Mouse (Mus musculus) brain, embryonic 18.5 days (tissue): ENCODE measurements around the gene Tenm2.

Source experiments
- DNase-seq: peaks from one replicate; pipeline ENCODE4 v3.0.0-alpha.2; 2012; ENCODE audit warnings: low read depth, low spot score

Gene Tenm2

GRCm38 (mm10) chr11:36484466-36485069 lies 751.2 kb downstream of the Tenm2 start:
- no peak for DNase-seq

DNA sequence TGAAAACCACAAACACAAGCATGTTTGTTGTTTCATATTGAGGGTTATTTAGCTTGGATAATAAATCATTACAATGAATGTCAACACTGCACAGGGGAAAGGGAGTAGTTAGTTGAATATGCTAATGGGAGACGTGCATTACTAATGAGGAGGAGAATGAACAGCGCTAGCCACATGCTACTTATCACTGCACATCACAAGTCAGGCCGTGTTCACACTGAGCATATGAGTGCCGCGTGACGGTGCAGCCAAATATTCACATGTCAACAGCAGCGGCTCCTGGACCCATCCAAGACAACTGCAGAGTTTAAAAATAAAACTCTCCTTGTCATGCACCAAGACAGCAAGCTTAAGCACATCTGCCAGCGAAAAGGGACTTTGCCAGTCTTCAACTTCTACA lies 753.6 kb downstream of the Tenm2 start:
- DNase-seq: no peak

- DNase-seq: no peak
Observed at GRCm38 (mm10) chr11:36481524-36481923, 754.2 kb downstream of the Tenm2 start.

GRCm38 (mm10) chr11:36481086-36481485 lies 754.7 kb downstream of the Tenm2 start:
- DNase-seq: no peak

- DNase-seq: peak; percentile 36
Observed at GRCm38 (mm10) chr11:36469811-36470551, 765.8 kb downstream of the Tenm2 start.

- DNase-seq: no peak
Observed at GRCm38 (mm10) chr11:36458451-36458850, 777.3 kb downstream of the Tenm2 start.

GRCm38 (mm10) chr11:36454076-36454475 lies 781.7 kb downstream of the Tenm2 start:
- no peak for DNase-seq

GRCm38 (mm10) chr11:36452436-36452835 lies 783.3 kb downstream of the Tenm2 start:
- no peak for DNase-seq

- no peak for DNase-seq
Observed at GRCm38 (mm10) chr11:36446351-36446750, 789.4 kb downstream of the Tenm2 start.

GRCm38 (mm10) chr11:36443821-36444220 lies 791.9 kb downstream of the Tenm2 start:
- no peak for DNase-seq

GRCm38 (mm10) chr11:36441801-36442200 lies 794.0 kb downstream of the Tenm2 start:
- DNase-seq: no peak

- no peak for DNase-seq
Observed at GRCm38 (mm10) chr11:36436251-36436650, 799.5 kb downstream of the Tenm2 start.

DNA sequence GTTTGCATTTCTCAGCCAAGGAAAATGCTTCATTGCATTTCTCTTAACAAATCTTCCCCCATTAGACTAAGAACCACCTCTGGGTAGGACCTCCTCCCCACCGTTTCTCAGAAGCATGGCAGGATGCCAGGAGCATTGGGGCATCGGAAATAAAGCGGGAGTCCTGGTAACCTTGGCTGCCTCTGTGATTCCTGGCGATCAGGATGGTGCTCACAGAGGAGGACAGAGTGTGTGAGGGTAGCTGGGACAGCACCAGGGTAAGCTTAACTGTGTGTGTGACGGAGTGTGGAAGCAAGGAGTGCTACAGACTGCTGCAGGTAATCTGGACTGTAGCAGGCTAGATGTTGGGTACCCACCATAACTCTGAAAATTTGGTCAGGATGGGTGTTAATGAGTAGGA lies 806.8 kb downstream of the Tenm2 start:
- peak; percentile 10 for DNase-seq

DNA sequence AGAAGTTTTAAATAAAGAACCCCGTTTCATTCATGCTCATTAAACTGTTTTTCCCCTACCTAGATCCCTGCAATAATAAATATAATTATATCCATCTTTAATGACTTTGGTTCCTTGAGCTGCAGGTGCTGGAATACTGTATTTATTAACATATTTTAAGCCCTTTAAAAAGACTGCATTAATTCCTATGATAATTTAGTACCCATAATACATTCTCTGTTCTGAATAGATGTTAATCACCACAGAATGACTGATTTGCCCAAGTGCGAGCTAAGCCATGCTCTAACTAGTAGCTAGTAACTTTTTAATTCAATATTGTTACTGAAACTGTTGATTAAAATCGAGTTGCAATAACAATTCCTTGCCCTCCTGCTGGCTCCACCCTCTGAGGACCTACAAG lies 810.8 kb downstream of the Tenm2 start:
- no peak for DNase-seq

- no peak for DNase-seq
Observed at GRCm38 (mm10) chr11:36420047-36420446, 815.7 kb downstream of the Tenm2 start.

DNA sequence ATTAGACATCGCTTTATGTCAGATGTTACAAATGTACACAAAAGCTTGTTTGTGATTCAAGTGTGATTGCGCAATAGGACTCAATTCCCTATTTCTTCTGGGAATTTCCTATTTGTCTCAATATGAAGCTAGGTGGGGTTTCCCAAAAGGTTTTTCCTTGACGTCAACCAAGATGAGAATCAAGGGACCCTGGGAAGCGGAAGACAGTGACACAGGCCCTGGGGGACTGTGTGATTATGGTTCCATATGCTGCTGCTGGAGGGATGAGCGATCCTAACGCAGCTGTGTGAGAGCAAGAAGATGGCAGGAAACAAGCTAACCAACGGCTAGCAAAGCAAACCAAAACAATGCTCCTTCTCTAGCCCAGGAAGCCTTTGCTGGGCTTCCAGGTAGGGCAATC lies 820.5 kb downstream of the Tenm2 start:
- DNase-seq: no peak

- peak; percentile 10 for DNase-seq
Observed at GRCm38 (mm10) chr11:36410881-36411280, 824.9 kb downstream of the Tenm2 start.

DNA sequence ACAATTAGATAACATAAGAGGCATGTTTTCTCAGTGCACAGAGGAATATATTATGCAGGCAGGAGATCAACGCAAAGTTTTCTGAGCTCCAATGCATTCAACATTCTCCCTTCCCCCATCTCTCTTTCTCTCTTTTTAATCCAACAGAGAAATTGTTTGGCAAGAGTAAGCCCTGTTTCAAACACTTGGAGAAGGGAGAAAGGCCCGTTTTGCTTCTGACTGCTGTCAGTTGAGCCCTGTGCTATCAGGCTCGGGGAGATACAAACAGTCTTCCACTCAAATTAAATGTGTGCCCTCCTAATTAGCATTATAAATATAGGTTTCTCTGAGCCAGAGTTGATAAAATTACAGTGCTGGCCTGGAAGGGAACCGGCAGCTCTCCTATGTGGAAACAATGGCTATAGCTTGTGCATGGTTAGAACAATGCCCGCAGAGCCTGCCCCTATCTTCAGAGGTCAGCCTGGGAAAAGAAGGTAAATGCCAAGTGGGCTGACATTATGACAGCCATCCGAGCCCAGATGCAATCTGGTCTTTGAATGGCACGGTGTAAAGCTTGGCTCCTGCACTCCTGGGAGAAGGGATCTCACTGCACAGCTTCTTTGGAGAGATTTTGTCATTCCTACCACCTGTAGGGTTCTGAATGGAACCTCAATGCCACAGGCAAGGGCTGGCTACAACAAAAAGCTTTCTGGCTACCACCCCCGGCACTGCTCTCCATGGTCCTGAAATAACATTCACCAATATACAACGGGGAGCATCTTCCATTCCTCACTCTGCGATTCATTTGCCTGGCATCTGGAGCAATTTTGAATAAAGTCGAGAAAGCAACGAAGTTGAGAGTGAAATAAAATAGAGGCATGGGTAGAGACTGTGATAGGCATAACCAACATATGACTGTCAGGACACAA lies 839.7 kb downstream of the Tenm2 start:
- peak; percentile 39 for DNase-seq

GRCm38 (mm10) chr11:36384696-36385095 lies 851.1 kb downstream of the Tenm2 start:
- no peak for DNase-seq

GRCm38 (mm10) chr11:36371814-36372213 lies 864.0 kb downstream of the Tenm2 start:
- DNase-seq: no peak

GRCm38 (mm10) chr11:36365067-36365466 lies 870.7 kb downstream of the Tenm2 start:
- no peak for DNase-seq

DNA sequence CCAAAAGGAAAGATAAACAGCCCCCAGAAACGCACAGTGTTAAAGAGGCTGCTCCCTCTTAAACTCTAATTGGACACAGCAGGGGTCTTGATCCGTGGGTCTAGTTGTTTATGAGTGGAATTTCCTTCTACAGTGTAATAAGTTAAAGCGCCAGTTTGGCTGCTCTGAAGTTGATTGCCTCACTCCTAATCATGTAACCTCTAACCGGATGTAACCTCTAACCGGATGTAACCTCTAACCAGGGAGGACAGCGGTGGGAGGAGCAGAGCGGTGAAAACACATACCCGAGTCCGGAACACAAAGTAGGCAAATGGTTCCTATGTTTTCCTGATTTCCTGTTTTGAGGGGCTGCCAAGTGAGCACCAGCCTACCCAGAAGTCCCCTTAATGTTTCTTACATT lies 871.3 kb downstream of the Tenm2 start:
- DNase-seq: no peak
